Mouse (Mus musculus): ENCODE measurements around the gene Mef2a. TPM values are rescaled to one million over a fixed set of nuclear protein-coding genes. Genes with fewer than 3 reads are reported as not detected.

Mef2a gene
- total RNA-seq, 1 experiment, result 14.3 TPM

- H3K36me3 ChIP-seq (ENCODE audit: control insufficient read depth, insufficient read depth, low read length, poor library complexity, severe bottlenecking), result no peaks in the 10 kb centered on the region
- no peak for DNase-seq (ENCODE audit: low read depth, low spot score)
- no peak overlapping the region for H3K27ac ChIP-seq (ENCODE audit: insufficient read depth, low read depth, low read length, poor library complexity, severe bottlenecking)
- no peak for TF ChIP-seq HCFC1 (IDR thresholded peaks at IDR 0.05; ENCODE audit: borderline replicate concordance, insufficient read depth, low read length)
- TF ChIP-seq ZC3H11A (IDR thresholded peaks at IDR 0.05; ENCODE audit: borderline replicate concordance, low read depth, low read length), result no peak
- TF ChIP-seq CHD2 (IDR thresholded peaks at IDR 0.05; ENCODE audit: low read depth, low read length), result no peak
- no peak for TF ChIP-seq MAFK (IDR thresholded peaks at IDR 0.05; ENCODE audit: insufficient read depth, low read depth, low read length)
- no peak for TF ChIP-seq ZNF384 (IDR thresholded peaks at IDR 0.05; ENCODE audit: low read depth, low read length)
- no peak overlapping the region for H3K9ac ChIP-seq (ENCODE audit: insufficient read depth, low read depth, low read length, poor library complexity, severe bottlenecking)
- H3K9me3 ChIP-seq (ENCODE audit: control insufficient read depth, insufficient read depth, low read depth, low read length), result no peaks in the 10 kb centered on the region
- no peak overlapping the region for H3K4me3 ChIP-seq (ENCODE audit: insufficient read depth in 1 of 2, low read depth in 1 of 2, low read length in 2 of 2, poor library complexity in 1 of 2, severe bottlenecking in 1 of 2)
- no peaks in the 10 kb centered on the region for H3K4me1 ChIP-seq (ENCODE audit: control insufficient read depth in 2 of 2, insufficient read depth in 2 of 2, low read length in 2 of 2, poor library complexity in 1 of 2)
- in situ Hi-C loops (cut with MboI; ENCODE audit: low sequenced_read_pairs in 2 of 2, unreplicated experiment in 2 of 2), result no loop called here
Measured at GRCm38 (mm10) chr7:67259828-67260563, 112.7 kb downstream of the Mef2a start.

- H3K9me3 ChIP-seq (ENCODE audit: control insufficient read depth, insufficient read depth, low read depth, low read length), result no peaks in the 10 kb centered on the region
- in situ Hi-C loops (cut with MboI; ENCODE audit: low sequenced_read_pairs in 2 of 2, unreplicated experiment in 2 of 2), result loop anchor here in 1 of 2 experiments (10.0 kb wide), 1 partner anchor 379 kb away; no protein-coding TSS in a partner anchor
- TF ChIP-seq ZNF384 (IDR thresholded peaks at IDR 0.05; ENCODE audit: low read depth, low read length) (no peak), CHD2 (IDR thresholded peaks at IDR 0.05; ENCODE audit: low read depth, low read length) (no peak), MAFK (IDR thresholded peaks at IDR 0.05; ENCODE audit: insufficient read depth, low read depth, low read length) (no peak), ZC3H11A (IDR thresholded peaks at IDR 0.05; ENCODE audit: borderline replicate concordance, low read depth, low read length) (no peak), HCFC1 (IDR thresholded peaks at IDR 0.05; ENCODE audit: borderline replicate concordance, insufficient read depth, low read length) (no peak)
Measured at GRCm38 (mm10) chr7:67246067-67246466, 126.6 kb downstream of the Mef2a start.

GRCm38 (mm10) chr7:67245255-67245654 lies 127.4 kb downstream of the Mef2a start:
- TF ChIP-seq CHD2 (IDR thresholded peaks at IDR 0.05; ENCODE audit: low read depth, low read length) (no peak), HCFC1 (IDR thresholded peaks at IDR 0.05; ENCODE audit: borderline replicate concordance, insufficient read depth, low read length) (no peak), MAFK (IDR thresholded peaks at IDR 0.05; ENCODE audit: insufficient read depth, low read depth, low read length) (no peak), ZNF384 (IDR thresholded peaks at IDR 0.05; ENCODE audit: low read depth, low read length) (no peak), ZC3H11A (IDR thresholded peaks at IDR 0.05; ENCODE audit: borderline replicate concordance, low read depth, low read length) (no peak)
- in situ Hi-C loops (cut with MboI; ENCODE audit: low sequenced_read_pairs in 2 of 2, unreplicated experiment in 2 of 2), result loop anchor here in 1 of 2 experiments (10.0 kb wide), 1 partner anchor 380 kb away; no protein-coding TSS in a partner anchor

More at GRCm38 (mm10) chr7:67246067-67246466, 126.6 kb downstream of the Mef2a start:
- H3K4me3 ChIP-seq (ENCODE audit: insufficient read depth in 1 of 2, low read depth in 1 of 2, low read length in 2 of 2, poor library complexity in 1 of 2, severe bottlenecking in 1 of 2), result no peak overlapping the region
- DNase-seq (ENCODE audit: low read depth, low spot score), result no peak
- H3K27ac ChIP-seq (ENCODE audit: insufficient read depth, low read depth, low read length, poor library complexity, severe bottlenecking), result no peak overlapping the region
- no peaks in the 10 kb centered on the region for H3K4me1 ChIP-seq (ENCODE audit: control insufficient read depth in 2 of 2, insufficient read depth in 2 of 2, low read length in 2 of 2, poor library complexity in 1 of 2)
- no peak overlapping the region for H3K9ac ChIP-seq (ENCODE audit: insufficient read depth, low read depth, low read length, poor library complexity, severe bottlenecking)
- no peaks in the 10 kb centered on the region for H3K36me3 ChIP-seq (ENCODE audit: control insufficient read depth, insufficient read depth, low read length, poor library complexity, severe bottlenecking)

GRCm38 (mm10) chr7:67243894-67244282 lies 128.8 kb downstream of the Mef2a start:
- Histone ChIP-seq H3K36me3 (ENCODE audit: control insufficient read depth, insufficient read depth, low read length, poor library complexity, severe bottlenecking) (no peaks in the 10 kb centered on the region), H3K9ac (ENCODE audit: insufficient read depth, low read depth, low read length, poor library complexity, severe bottlenecking) (no peak overlapping the region), H3K27ac (ENCODE audit: insufficient read depth, low read depth, low read length, poor library complexity, severe bottlenecking) (no peak overlapping the region), H3K4me3 (ENCODE audit: insufficient read depth in 1 of 2, low read depth in 1 of 2, low read length in 2 of 2, poor library complexity in 1 of 2, severe bottlenecking in 1 of 2) (no peak overlapping the region), H3K4me1 (ENCODE audit: control insufficient read depth in 2 of 2, insufficient read depth in 2 of 2, low read length in 2 of 2, poor library complexity in 1 of 2) (no peaks in the 10 kb centered on the region), H3K9me3 (ENCODE audit: control insufficient read depth, insufficient read depth, low read depth, low read length) (no peaks in the 10 kb centered on the region)
- no peak for DNase-seq (ENCODE audit: low read depth, low spot score)
- TF ChIP-seq ZC3H11A (IDR thresholded peaks at IDR 0.05; ENCODE audit: borderline replicate concordance, low read depth, low read length), result no peak
- TF ChIP-seq CHD2 (IDR thresholded peaks at IDR 0.05; ENCODE audit: low read depth, low read length), result no peak
- TF ChIP-seq HCFC1 (IDR thresholded peaks at IDR 0.05; ENCODE audit: borderline replicate concordance, insufficient read depth, low read length), result no peak
- TF ChIP-seq MAFK (IDR thresholded peaks at IDR 0.05; ENCODE audit: insufficient read depth, low read depth, low read length), result no peak
- no peak for TF ChIP-seq ZNF384 (IDR thresholded peaks at IDR 0.05; ENCODE audit: low read depth, low read length)
- in situ Hi-C loops (cut with MboI; ENCODE audit: low sequenced_read_pairs in 2 of 2, unreplicated experiment in 2 of 2), result loop anchor here (5.0 to 10.0 kb wide), 2 partner anchors 381 to 388 kb away; no protein-coding TSS in a partner anchor

More at GRCm38 (mm10) chr7:67245255-67245654, 127.4 kb downstream of the Mef2a start:
- H3K4me3 ChIP-seq (ENCODE audit: insufficient read depth in 1 of 2, low read depth in 1 of 2, low read length in 2 of 2, poor library complexity in 1 of 2, severe bottlenecking in 1 of 2), result no peak overlapping the region
- H3K27ac ChIP-seq (ENCODE audit: insufficient read depth, low read depth, low read length, poor library complexity, severe bottlenecking), result no peak overlapping the region
- H3K9ac ChIP-seq (ENCODE audit: insufficient read depth, low read depth, low read length, poor library complexity, severe bottlenecking), result no peak overlapping the region
- no peaks in the 10 kb centered on the region for H3K36me3 ChIP-seq (ENCODE audit: control insufficient read depth, insufficient read depth, low read length, poor library complexity, severe bottlenecking)
- no peak for DNase-seq (ENCODE audit: low read depth, low spot score)
- H3K4me1 ChIP-seq (ENCODE audit: control insufficient read depth in 2 of 2, insufficient read depth in 2 of 2, low read length in 2 of 2, poor library complexity in 1 of 2), result no peaks in the 10 kb centered on the region
- no peaks in the 10 kb centered on the region for H3K9me3 ChIP-seq (ENCODE audit: control insufficient read depth, insufficient read depth, low read depth, low read length)
